Mouse (Mus musculus): ENCODE measurements around the gene Gm11639. TPM values are rescaled to one million over a fixed set of nuclear protein-coding genes. Genes with fewer than 3 reads are reported as not detected.

The Gm11639 gene
- polyA plus RNA-seq, 1 experiment = not detected

DNA sequence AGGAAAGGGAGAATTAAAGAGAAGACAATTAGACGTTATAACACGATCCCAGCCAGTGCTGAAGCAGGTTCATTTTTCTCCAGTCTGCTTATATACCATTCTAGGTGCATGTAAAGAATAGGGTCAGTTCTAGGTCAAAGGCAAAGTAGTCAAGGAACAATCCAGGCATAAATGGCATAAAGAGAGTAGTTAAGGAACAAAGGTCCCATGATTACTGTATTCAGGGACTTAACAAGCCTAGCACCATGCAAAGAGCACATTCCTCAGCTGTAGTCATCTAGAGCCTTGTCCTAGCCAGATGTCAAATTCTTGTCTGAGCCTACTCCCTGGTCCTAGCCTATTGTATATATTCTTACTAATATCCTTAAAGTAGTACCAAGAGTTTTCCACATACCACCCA, 259.2 kb downstream of the Gm11639 start:
- Histone ChIP-seq H3K27me3 (ENCODE audit: control insufficient read depth, insufficient read depth, insufficient read length) (no peaks in the 10 kb centered on the region), H3K79me2 (ENCODE audit: control insufficient read depth, insufficient read depth) (no peaks in the 10 kb centered on the region), H3K4me3 (ENCODE audit: insufficient read depth, poor library complexity, severe bottlenecking) (no peak overlapping the region), H3K36me3 (ENCODE audit: control insufficient read depth, insufficient read depth) (no peaks in the 10 kb centered on the region), H3K79me3 (ENCODE audit: low read depth) (no peaks in the 10 kb centered on the region), H3ac (ENCODE audit: control insufficient read depth, insufficient read length, low read depth) (no peak overlapping the region)
- TF ChIP-seq MYOG (IDR thresholded peaks at IDR 0.05; ENCODE audit: control insufficient read depth, extremely low read depth, insufficient read length) = no peak

DNA sequence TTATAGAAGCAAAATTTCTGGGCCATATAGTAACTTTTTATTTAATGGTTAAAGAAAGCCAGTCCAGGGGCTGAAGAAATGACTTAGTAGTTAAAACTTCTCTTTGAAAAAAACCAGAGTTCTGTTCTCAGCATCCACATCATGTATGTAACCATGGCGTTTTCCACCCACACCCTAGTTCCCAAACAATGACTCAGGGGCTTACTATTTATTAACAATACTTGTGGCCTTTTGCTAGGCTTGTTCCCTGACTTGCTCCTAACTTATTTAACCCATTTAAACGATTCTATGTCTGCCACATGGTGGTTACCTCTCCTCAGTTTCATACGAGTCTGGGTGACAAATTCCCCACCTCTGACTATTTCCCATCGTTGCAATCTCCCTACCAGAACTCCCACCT, 266.8 kb downstream of the Gm11639 start:
- no peak overlapping the region for H3ac ChIP-seq (ENCODE audit: control insufficient read depth, insufficient read length, low read depth)
- no peaks in the 10 kb centered on the region for H3K36me3 ChIP-seq (ENCODE audit: control insufficient read depth, insufficient read depth)
- H3K27me3 ChIP-seq (ENCODE audit: control insufficient read depth, insufficient read depth, insufficient read length) = no peaks in the 10 kb centered on the region
- H3K4me3 ChIP-seq (ENCODE audit: insufficient read depth, poor library complexity, severe bottlenecking) = no peak overlapping the region
- H3K79me3 ChIP-seq (ENCODE audit: low read depth) = no peaks in the 10 kb centered on the region
- H3K79me2 ChIP-seq (ENCODE audit: control insufficient read depth, insufficient read depth) = no peaks in the 10 kb centered on the region
- TF ChIP-seq MAX (IDR thresholded peaks at IDR 0.05) (no peak), FOSL1 (IDR thresholded peaks at IDR 0.05; ENCODE audit: insufficient read depth, low read length, poor library complexity, severe bottlenecking) (peak; percentile 3)

DNA sequence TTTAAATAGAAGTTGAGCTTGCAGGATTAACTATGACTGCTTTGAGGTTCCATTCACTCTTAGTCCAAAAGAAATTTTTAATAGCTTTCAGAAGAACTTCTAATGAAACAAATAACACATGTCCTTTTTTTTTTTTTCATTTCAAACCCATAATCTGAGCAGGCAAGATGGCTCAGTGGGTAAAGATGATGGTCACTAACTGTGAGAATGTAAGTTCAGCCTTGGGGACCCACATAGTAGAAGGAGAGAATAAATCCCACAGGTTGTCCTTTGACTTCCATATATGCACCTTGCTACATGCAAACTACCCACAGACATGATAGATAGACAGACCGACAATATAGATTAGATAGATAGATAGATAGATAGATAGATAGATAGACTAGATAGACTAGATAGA, 282.4 kb downstream of the Gm11639 start:
- Histone ChIP-seq H3ac (ENCODE audit: control insufficient read depth, insufficient read length, low read depth) (no peak overlapping the region), H3K79me3 (ENCODE audit: low read depth) (no peaks in the 10 kb centered on the region), H3K27me3 (ENCODE audit: control insufficient read depth, insufficient read depth, insufficient read length) (peaks cover 3% of the 10 kb centered on the region), H3K4me3 (ENCODE audit: insufficient read depth, poor library complexity, severe bottlenecking) (no peak overlapping the region), H3K79me2 (ENCODE audit: control insufficient read depth, insufficient read depth) (no peaks in the 10 kb centered on the region), H3K36me3 (ENCODE audit: control insufficient read depth, insufficient read depth) (no peaks in the 10 kb centered on the region)
- TF ChIP-seq MYOD1 (IDR thresholded peaks at IDR 0.05; ENCODE audit: control insufficient read depth, insufficient read length, low read depth) = no peak
- TF ChIP-seq MAX (IDR thresholded peaks at IDR 0.05) = no peak

DNA sequence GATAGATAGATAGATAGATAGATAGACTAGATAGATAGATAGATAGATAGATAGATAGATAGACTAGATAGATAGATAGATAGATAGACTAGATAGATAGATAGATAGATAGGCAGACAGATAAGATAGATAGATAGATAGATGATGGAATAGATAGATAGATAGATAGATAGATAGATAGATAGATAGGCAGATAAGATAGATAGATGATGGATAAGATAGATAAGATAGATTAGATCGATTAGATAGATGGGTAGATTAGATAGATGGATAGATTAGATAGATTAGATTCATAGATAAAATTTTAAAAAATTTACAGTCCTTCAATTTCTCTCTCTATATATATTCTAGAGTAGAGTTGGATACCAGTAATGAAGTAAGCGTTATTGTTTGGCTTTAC, 282.9 kb downstream of the Gm11639 start:
- Histone ChIP-seq H3K27me3 (ENCODE audit: control insufficient read depth, insufficient read depth, insufficient read length) (peaks cover 3% of the 10 kb centered on the region), H3ac (ENCODE audit: control insufficient read depth, insufficient read length, low read depth) (no peak overlapping the region), H3K4me3 (ENCODE audit: insufficient read depth, poor library complexity, severe bottlenecking) (no peak overlapping the region), H3K79me3 (ENCODE audit: low read depth) (no peaks in the 10 kb centered on the region), H3K36me3 (ENCODE audit: control insufficient read depth, insufficient read depth) (no peaks in the 10 kb centered on the region), H3K79me2 (ENCODE audit: control insufficient read depth, insufficient read depth) (no peaks in the 10 kb centered on the region)
- TF ChIP-seq FOSL1 (IDR thresholded peaks at IDR 0.05; ENCODE audit: insufficient read depth, low read length, poor library complexity, severe bottlenecking) (no peak), MAX (IDR thresholded peaks at IDR 0.05) (no peak), MYOG (IDR thresholded peaks at IDR 0.05; ENCODE audit: control insufficient read depth, extremely low read depth, insufficient read length) (no peak), MYOD1 (IDR thresholded peaks at IDR 0.05; ENCODE audit: control insufficient read depth, insufficient read length, low read depth) (no peak), USF1 (IDR thresholded peaks at IDR 0.05; ENCODE audit: low read depth) (no peak), CTCF (IDR thresholded peaks at IDR 0.05; ENCODE audit: control insufficient read depth, insufficient read depth, insufficient read length) (no peak), CEBPB (IDR thresholded peaks at IDR 0.05; ENCODE audit: low read depth) (no peak)

DNA sequence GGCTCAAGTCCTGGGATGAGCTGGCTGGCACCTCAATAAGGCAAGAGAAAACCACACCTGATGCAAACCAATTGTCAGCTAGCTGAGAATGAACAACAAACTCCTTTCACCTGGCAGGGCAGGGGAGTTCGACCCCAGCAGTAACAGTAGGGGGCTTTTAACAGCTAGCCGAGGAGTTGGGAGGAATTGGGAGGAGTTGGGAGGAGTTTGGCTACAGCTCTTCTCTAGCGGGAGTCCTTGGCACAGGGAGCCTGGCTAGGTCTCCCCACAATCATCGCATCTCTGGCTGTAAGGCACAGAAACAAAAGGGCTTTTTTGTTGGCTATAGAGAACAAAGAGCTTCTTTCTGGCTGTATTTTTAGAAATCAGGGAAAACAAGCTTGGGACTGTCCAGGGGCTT, 285.8 kb downstream of the Gm11639 start:
- Histone ChIP-seq H3K79me2 (ENCODE audit: control insufficient read depth, insufficient read depth) (no peaks in the 10 kb centered on the region), H3K36me3 (ENCODE audit: control insufficient read depth, insufficient read depth) (no peaks in the 10 kb centered on the region), H3K4me3 (ENCODE audit: insufficient read depth, poor library complexity, severe bottlenecking) (no peak overlapping the region), H3K27me3 (ENCODE audit: control insufficient read depth, insufficient read depth, insufficient read length) (peaks cover 3% of the 10 kb centered on the region), H3ac (ENCODE audit: control insufficient read depth, insufficient read length, low read depth) (no peak overlapping the region), H3K79me3 (ENCODE audit: low read depth) (no peaks in the 10 kb centered on the region)
- TF ChIP-seq USF1 (IDR thresholded peaks at IDR 0.05; ENCODE audit: low read depth) (no peak), MYOD1 (IDR thresholded peaks at IDR 0.05; ENCODE audit: control insufficient read depth, insufficient read length, low read depth) (no peak), CEBPB (IDR thresholded peaks at IDR 0.05; ENCODE audit: low read depth) (no peak), CTCF (IDR thresholded peaks at IDR 0.05; ENCODE audit: control insufficient read depth, insufficient read depth, insufficient read length) (no peak), MAX (IDR thresholded peaks at IDR 0.05) (no peak), FOSL1 (IDR thresholded peaks at IDR 0.05; ENCODE audit: insufficient read depth, low read length, poor library complexity, severe bottlenecking) (no peak), MYOG (IDR thresholded peaks at IDR 0.05; ENCODE audit: control insufficient read depth, extremely low read depth, insufficient read length) (no peak)

DNA sequence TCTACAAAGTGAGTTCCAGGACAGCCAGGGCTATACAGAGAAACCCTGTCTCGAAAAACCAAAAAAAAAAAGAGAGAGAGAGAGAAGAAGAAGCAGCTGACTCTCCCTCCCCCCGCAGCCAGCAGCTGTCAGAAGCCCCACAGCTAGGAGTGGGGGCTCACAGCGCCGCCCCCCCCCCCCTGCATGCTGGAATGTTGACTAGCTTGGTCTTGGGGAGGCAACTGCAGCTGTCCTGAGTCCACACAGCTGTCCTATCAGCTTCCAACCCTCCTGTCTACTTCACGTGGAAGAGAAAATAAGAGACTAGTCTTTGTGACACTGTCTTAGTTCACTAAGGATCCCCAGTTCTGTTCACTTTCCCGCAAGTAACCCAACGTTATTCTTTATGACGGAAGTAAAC, 287.0 kb downstream of the Gm11639 start:
- no peaks in the 10 kb centered on the region for H3K79me3 ChIP-seq (ENCODE audit: low read depth)
- no peak for TF ChIP-seq CEBPB (IDR thresholded peaks at IDR 0.05; ENCODE audit: low read depth)
- no peak for TF ChIP-seq MYOD1 (IDR thresholded peaks at IDR 0.05; ENCODE audit: control insufficient read depth, insufficient read length, low read depth)
- no peak for TF ChIP-seq MYOG (IDR thresholded peaks at IDR 0.05; ENCODE audit: control insufficient read depth, extremely low read depth, insufficient read length)
- TF ChIP-seq USF1 (IDR thresholded peaks at IDR 0.05; ENCODE audit: low read depth) = no peak
- TF ChIP-seq FOSL1 (IDR thresholded peaks at IDR 0.05; ENCODE audit: insufficient read depth, low read length, poor library complexity, severe bottlenecking) = no peak
- TF ChIP-seq CTCF (IDR thresholded peaks at IDR 0.05; ENCODE audit: control insufficient read depth, insufficient read depth, insufficient read length) = no peak
- TF ChIP-seq MAX (IDR thresholded peaks at IDR 0.05) = no peak
- H3K36me3 ChIP-seq (ENCODE audit: control insufficient read depth, insufficient read depth) = no peaks in the 10 kb centered on the region
- H3K79me2 ChIP-seq (ENCODE audit: control insufficient read depth, insufficient read depth) = no peaks in the 10 kb centered on the region
- no peak overlapping the region for H3K4me3 ChIP-seq (ENCODE audit: insufficient read depth, poor library complexity, severe bottlenecking)
- no peak overlapping the region for H3ac ChIP-seq (ENCODE audit: control insufficient read depth, insufficient read length, low read depth)
- H3K27me3 ChIP-seq (ENCODE audit: control insufficient read depth, insufficient read depth, insufficient read length) = no peaks in the 10 kb centered on the region

Data from C2C12 (cell line).